Mouse (Mus musculus) erythroblast, embryonic 14.5 days (primary cell): ENCODE results near the gene Uqcc3. TPM values are rescaled to one million over a fixed set of nuclear protein-coding genes. Genes with fewer than 3 reads are reported as not detected.

Source experiments
- H3K27me3 ChIP-seq: 2 replicates; pipeline ENCODE4 v1.6.1; 2012; ENCODE audit warnings: inconsistent platforms; ENCODE audit not compliant: control insufficient read depth
- H3K36me3 ChIP-seq: 2 replicates; pipeline ENCODE4 v1.6.1; 2012; ENCODE audit warnings: mild to moderate bottlenecking, inconsistent platforms; ENCODE audit not compliant: control insufficient read depth
- H3K4me1 ChIP-seq: 2 replicates; pipeline ENCODE4 v1.6.1; 2012; ENCODE audit warnings: inconsistent platforms; ENCODE audit not compliant: control insufficient read depth
- H3K4me3 ChIP-seq: replicated peaks from 2 replicates; pipeline ENCODE3; 2012; ENCODE audit warnings: moderate library complexity, mild to moderate bottlenecking, inconsistent platforms
- H3K9me3 ChIP-seq: 2 replicates; pipeline ENCODE4 v1.6.1; 2012; ENCODE audit warnings: low read length, inconsistent platforms, mixed read lengths; ENCODE audit not compliant: control insufficient read depth
- GATA1 ChIP-seq: IDR thresholded peaks from 2 replicates; pipeline ENCODE4 v1.6.1; 2012; ENCODE audit warnings: low read length, inconsistent platforms, mixed read lengths
- TAL1 ChIP-seq: IDR thresholded peaks from 3 replicates; pipeline ENCODE4 v1.6.1; 2012; ENCODE audit warnings: low read length, inconsistent platforms, mixed read lengths
- polyA plus RNA-seq: library from polyadenylated mRNA; stranded (reverse); fragments of >175 nt; gene quantifications from 2 replicates; pipeline ENCODE4 v1.2.3, GENCODE M21; 2012

The Uqcc3 gene
- polyA plus RNA-seq, 1 experiment: 3.8 TPM

DNA sequence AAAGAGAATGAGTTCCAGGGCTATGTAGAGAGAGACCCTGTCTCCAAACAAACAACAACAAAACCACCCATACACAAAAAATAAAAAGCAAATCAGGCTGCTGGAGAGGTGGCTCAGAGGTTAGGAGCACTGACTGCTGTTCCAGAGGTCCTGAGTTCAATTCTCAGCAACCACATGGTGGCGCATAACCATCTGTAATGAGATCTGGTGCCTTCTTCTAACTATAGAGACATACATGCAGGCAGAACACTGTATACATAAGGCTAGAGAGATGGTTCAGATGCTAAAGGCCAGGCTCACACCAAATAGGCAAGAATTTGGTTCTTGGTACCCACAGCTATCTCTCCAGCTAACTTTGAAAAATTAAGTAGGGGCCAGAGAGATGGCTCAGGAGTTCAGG is 21.7 kb downstream of the Uqcc3 start:
- 0 out of 2 replicates have a peak, but pooled peaks cover 2% of the 10 kb centered on the region for H3K27me3 ChIP-seq
- TF ChIP-seq GATA1: no peak
- no peaks in the 10 kb centered on the region for H3K4me1 ChIP-seq
- no peaks in the 10 kb centered on the region for H3K9me3 ChIP-seq
- no peak overlapping the region for H3K4me3 ChIP-seq
- H3K36me3 ChIP-seq: no peaks in the 10 kb centered on the region

GRCm38 (mm10) chr19:8857689-8858088 is 23.0 kb downstream of the Uqcc3 start:
- Histone ChIP-seq H3K36me3 (no peaks in the 10 kb centered on the region), H3K4me1 (no peaks in the 10 kb centered on the region), H3K4me3 (no peak overlapping the region), H3K9me3 (no peaks in the 10 kb centered on the region), H3K27me3 (0 out of 2 replicates have a peak, but pooled peaks cover 2% of the 10 kb centered on the region)
- TF ChIP-seq GATA1 (no peak), TAL1 (no peak)

- Histone ChIP-seq H3K4me1 (peaks cover 8% of the 10 kb centered on the region), H3K9me3 (no peaks in the 10 kb centered on the region), H3K4me3 (no peak overlapping the region), H3K36me3 (peaks cover 7% of the 10 kb centered on the region), H3K27me3 (peaks cover 11% of the 10 kb centered on the region)
- no peak for TF ChIP-seq TAL1
- no peak for TF ChIP-seq GATA1
Measured at GRCm38 (mm10) chr19:8853117-8853516, 27.6 kb downstream of the Uqcc3 start.

DNA sequence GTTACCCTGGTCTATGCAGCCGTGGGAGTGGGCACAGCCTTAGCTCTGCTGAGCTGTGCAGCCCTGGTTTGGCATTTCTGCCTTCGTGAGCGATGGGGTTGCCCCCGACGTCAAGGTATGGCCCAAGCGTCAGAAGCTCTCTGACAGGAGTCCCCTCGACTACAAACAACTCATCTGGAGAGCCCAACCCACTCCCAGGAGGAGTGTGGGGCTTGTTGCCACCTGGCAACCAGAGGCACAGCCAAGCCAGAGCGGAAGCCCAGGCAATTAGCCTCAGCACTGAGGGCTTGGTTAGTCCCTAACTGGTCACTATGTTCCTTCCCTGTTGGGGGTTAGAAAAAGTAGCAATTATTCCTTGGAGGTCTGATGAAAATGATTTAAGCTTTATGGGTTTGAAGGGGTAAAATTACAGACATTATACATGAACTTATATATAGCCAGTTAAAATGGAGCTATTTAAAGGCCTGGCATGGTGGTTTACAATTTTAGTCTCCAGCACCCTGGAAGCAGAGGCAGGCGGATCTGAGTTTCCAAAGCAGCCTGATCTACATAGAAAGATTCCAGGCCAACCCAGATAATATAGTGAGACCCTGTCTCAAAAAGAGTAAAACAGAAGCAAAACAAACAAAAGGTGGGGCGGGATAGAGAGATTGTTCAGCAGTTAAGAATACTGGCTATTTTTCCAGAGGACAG is 28.3 kb downstream of the Uqcc3 start:
- Histone ChIP-seq H3K4me1 (peaks cover 8% of the 10 kb centered on the region), H3K36me3 (peaks cover 15% of the 10 kb centered on the region), H3K9me3 (no peaks in the 10 kb centered on the region), H3K4me3 (no peak overlapping the region), H3K27me3 (peaks cover 11% of the 10 kb centered on the region)
- TF ChIP-seq GATA1 (no peak), TAL1 (no peak)

GRCm38 (mm10) chr19:8851639-8852038 is 29.1 kb downstream of the Uqcc3 start:
- TF ChIP-seq TAL1 (no peak), GATA1 (no peak)
- peaks cover 22% of the 10 kb centered on the region for H3K36me3 ChIP-seq
- peaks cover 11% of the 10 kb centered on the region for H3K27me3 ChIP-seq
- peaks cover 8% of the 10 kb centered on the region for H3K4me1 ChIP-seq
- no peaks in the 10 kb centered on the region for H3K9me3 ChIP-seq
- no peak overlapping the region for H3K4me3 ChIP-seq

- H3K36me3 ChIP-seq: peaks cover 34% of the 10 kb centered on the region
- no peaks in the 10 kb centered on the region for H3K9me3 ChIP-seq
- H3K4me3 ChIP-seq: no peak within 1 kb of the TSS
- peaks cover 11% of the 10 kb centered on the region for H3K27me3 ChIP-seq
- TF ChIP-seq GATA1: no peak
- no peak for TF ChIP-seq TAL1
- peaks cover 8% of the 10 kb centered on the region for H3K4me1 ChIP-seq
Measured at GRCm38 (mm10) chr19:8850402-8850901, 30.3 kb downstream of the Uqcc3 start, which contains the start of gene Lrrn4cl. Gene Lrrn4cl, plus strand, starts transcription at chr19:8850768.

DNA sequence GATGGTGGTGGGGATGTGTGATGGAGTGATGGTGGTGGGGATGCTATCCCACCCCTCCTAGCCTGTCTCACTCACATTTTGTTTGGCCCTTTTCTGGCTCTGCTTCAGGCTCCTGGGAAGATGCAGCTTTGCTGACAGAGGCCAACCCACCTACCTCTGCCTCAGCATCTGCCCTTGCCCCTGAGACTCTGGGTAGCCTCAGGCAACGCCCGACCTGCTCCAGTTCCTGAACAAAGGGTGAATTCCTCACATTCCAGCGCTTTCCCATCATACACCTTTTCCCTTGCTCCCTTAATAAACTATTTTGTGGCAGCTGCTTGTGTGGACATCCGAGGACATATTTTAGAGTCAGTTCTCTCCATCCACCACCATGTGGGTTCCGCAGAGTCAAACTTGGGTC is 32.4 kb downstream of the Uqcc3 start:
- Histone ChIP-seq H3K4me3 (no peak overlapping the region), H3K4me1 (peaks cover 8% of the 10 kb centered on the region), H3K36me3 (peaks cover 45% of the 10 kb centered on the region), H3K9me3 (no peaks in the 10 kb centered on the region), H3K27me3 (peaks cover 9% of the 10 kb centered on the region)
- TF ChIP-seq TAL1: no peak
- no peak for TF ChIP-seq GATA1

DNA sequence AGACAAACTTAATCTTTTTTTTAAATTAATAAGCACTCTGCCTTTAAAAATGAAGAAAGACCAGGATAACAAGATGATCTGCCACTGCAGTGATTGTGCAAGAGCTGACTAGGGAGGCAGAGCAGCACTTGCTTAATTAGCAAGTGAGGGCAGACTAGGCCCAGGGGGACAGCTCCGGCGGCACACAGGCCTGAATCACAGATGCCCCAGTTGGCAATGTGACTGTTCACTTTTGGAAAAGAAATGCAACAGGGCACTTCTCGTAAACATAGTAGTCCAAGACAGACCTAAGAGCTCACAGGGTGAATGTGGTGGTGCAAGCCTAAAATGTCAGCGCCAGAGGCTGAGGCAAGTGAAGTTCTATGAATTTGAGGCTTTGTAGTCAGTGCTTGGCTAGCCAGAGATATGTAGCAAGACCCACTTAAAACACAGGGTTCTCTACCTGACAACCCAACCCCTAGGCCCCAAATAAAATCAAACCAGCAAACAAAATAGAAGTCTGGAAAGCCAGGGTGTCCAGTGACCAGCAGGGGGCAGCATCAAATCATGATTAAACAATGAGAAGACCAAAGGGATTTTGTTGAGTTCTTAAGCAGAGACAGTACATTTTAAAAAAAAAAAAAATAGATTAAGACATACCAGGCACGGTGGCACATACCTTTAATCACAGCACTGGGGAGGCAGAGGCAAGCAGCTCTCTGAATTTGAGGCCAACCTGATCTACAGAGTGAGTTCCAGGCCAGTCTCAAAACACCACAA is 36.2 kb downstream of the Uqcc3 start:
- TF ChIP-seq TAL1 (no peak), GATA1 (no peak)
- Histone ChIP-seq H3K9me3 (no peaks in the 10 kb centered on the region), H3K36me3 (peaks cover 63% of the 10 kb centered on the region), H3K27me3 (no peaks in the 10 kb centered on the region), H3K4me3 (no peak overlapping the region), H3K4me1 (peaks cover 19% of the 10 kb centered on the region)

DNA sequence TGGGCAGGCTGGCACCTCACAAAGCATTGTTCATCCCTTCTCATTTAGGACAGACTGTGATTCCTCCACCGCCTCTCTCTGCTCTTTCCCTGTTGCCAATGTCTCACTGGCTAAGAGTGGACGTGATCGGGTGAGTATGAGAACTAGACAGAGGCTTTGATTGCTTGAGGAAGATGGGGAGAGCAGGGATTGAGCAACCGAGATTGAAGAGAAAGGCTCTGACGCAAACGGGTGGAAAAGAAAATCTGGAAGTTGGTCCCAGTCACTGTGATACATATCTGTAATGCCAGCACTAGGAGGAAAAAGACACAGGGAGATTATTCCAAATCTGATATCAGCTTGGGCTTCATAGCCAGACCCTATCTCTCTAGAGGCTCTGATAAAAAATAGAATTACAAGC is 37.8 kb downstream of the Uqcc3 start:
- no peak for TF ChIP-seq TAL1
- TF ChIP-seq GATA1: no peak
- peaks cover 35% of the 10 kb centered on the region for H3K4me1 ChIP-seq
- no peaks in the 10 kb centered on the region for H3K27me3 ChIP-seq
- no peak overlapping the region for H3K4me3 ChIP-seq
- H3K9me3 ChIP-seq: no peaks in the 10 kb centered on the region
- H3K36me3 ChIP-seq: peaks cover 55% of the 10 kb centered on the region

DNA sequence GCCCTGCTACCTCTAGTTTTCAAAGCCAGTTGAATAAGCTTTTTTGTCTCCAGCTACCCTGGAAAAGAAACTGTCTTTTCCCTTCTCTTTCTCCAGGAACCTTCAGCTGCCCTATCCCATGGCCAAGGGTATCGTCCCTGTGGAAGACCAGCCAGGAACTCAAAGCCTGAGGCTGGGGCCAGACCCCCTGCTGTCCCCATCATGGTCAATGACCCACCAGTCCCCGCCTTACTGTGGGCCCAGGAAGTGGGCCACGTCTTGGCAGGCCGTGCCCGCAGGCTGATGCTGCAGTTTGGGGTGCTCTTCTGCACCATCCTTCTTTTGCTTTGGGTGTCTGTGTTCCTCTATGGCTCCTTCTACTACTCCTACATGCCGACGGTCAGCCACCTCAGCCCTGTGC is 39.7 kb downstream of the Uqcc3 start:
- Histone ChIP-seq H3K36me3 (peaks cover 39% of the 10 kb centered on the region), H3K4me3 (peak overlapping the region; percentile 71), H3K4me1 (peaks cover 49% of the 10 kb centered on the region), H3K9me3 (no peaks in the 10 kb centered on the region), H3K27me3 (no peaks in the 10 kb centered on the region)
- TF ChIP-seq GATA1 (no peak), TAL1 (no peak)
